Mouse (Mus musculus): ENCODE data around the gene Gm38392.

Gene Gm38392

DNA sequence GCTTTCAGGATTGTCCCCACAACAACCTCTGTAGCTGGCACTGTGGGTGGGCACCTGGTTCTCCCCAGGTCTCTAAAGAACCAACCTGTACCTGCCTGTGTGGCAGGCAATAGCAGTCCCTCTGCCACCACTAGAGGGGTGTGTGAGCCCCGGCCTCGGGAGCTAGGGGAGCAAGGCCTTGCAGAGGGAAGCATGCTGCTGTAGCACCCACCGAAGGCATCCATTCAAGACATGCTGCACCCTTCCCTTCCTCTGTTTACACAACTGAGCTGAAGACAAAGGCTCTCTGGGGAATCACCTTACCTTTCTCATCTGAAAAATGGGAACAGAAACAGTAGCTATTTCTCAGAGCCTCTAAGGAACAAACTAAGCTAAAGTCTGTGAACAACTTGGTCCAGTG lies 51.8 kb downstream of the Gm38392 start:
- DNase-seq = no peak

- no peak for DNase-seq
These were observed 53.0 kb downstream of the Gm38392 start for GRCm38 (mm10) chr3:88234041-88234440.

DNA sequence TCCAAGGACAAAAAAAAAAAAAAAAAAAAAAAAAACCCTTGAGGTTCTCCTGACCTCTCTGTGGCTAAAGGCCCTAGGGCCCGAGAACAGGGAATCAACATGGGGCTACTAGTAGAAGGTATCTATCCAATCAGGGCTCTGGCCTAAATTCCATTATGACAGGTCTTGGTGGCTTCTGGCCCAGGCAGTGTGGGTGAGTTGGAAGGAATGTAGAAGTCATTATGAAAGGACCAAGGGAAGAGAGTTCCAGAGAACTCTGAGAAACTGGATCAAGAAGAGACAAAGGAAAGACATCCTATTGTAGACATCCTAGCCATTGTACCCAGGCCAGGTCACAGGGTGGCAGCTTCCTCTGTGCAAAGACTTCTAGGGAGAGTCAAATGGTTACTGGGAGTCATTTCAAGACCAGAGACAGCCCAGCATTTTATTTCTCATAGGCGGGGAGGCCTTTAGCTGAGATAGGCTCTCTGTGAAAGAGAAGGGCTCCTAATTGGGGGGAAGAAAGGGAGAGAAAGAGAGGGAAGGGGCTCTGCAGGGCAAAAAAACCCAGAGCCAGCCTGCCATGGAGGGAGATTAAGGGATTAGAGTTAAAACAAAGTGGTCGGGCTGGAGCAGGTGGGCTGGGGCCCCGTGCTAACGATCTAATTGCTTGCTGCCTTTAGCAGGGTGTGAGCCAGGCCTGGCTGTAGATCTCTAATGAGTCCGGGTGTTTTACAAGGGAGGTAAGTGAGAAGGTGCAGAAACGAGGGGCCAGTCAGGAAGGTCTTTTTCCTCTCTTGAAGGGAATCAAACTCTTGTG lies 54.0 kb downstream of the Gm38392 start:
- DNase-seq = no peak

DNA sequence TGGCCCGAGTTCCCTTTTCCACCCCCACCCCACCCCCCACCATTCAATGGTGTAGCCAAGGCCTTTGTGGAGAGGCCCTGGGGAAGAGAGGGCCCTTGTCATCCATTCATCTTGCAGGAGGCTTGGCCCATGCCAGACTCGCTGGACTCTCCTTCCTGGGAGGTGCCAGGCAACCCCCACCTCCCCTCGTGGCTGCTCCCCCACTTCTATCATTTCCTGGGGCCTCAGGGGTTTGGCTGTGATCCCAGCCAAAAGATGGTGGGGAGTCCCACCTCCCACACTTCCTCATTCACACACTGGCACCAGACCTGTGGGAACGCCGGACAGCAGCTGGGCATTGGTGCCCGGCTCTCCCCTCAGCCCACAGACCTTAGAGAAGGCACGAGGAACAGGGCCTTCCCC lies 54.7 kb downstream of the Gm38392 start:
- DNase-seq = no peak

- no peak for DNase-seq
These were observed 55.9 kb downstream of the Gm38392 start for GRCm38 (mm10) chr3:88231061-88231641.

- DNase-seq = no peak
These were observed 56.6 kb downstream of the Gm38392 start for GRCm38 (mm10) chr3:88230262-88231047.

GRCm38 (mm10) chr3:88229526-88229925 lies 57.5 kb downstream of the Gm38392 start:
- DNase-seq = no peak

- DNase-seq = no peak
These were observed 58.1 kb downstream of the Gm38392 start for GRCm38 (mm10) chr3:88228906-88229305.

GRCm38 (mm10) chr3:88227976-88228375 lies 59.0 kb downstream of the Gm38392 start:
- no peak for DNase-seq

DNA sequence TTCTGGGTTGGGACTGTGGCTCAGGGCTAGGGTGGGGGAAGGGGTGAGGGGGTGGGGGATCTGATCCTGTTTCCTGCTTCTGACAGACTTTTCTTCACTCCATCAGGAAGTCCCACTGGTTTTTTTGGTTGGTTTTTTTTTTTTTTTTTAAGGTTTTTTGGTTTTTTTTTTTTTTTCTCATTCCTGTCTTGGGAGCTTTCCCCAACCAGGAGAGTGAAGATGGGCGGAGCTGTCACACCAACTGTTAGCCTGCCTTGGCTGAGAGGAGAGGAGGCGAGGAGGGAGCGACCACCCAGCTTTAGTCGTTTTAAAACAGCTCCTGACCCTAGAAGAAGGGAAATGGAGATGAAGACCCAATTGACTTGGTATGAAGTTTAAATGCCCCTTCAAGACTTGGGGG lies 59.8 kb downstream of the Gm38392 start:
- no peak for DNase-seq

- no peak for DNase-seq
These were observed 60.7 kb downstream of the Gm38392 start for GRCm38 (mm10) chr3:88226101-88226845.

DNA sequence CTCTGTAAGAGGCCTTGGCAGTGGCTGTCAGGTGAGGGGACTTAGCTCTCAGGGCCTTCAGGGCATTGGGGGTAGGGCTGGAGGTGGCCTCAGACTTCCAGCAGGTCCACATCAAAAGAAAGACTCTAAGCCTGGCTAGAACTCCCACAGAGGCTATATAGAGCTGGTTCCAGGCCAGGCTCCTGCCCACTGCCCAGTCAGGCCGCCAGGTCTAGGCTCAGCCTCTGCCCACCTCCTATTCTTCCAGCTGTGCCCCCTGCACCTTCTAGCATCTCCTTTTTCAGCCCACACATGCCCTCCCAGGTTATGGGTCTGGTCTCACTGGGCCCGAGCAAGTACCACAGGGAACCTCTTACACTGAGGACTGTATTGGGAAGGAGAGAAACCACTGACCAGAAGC lies 62.1 kb downstream of the Gm38392 start:
- no peak for DNase-seq

- DNase-seq = no peak
These were observed 64.6 kb downstream of the Gm38392 start for GRCm38 (mm10) chr3:88222446-88222845.

- DNase-seq = no peak
These were observed 65.3 kb downstream of the Gm38392 start for GRCm38 (mm10) chr3:88221519-88222390.

DNA sequence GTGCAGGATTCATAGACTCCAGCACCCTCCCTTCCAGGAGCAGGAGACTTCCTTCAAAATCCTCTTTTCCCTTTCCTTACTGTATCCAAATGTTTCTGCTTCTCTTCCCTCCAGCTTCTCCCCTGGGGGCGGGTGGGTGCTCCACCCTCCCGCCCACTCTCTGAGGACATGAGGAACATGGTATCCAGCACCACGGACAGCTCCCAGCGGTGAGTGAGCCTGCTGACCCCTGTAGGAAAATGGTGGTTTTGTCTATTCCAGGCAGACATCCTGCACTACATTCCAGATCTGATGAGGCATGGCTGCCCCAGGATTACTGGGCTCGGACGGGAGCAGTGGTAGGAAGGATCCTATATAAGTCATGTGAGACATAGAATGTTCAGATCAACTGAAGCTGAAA lies 66.2 kb downstream of the Gm38392 start:
- DNase-seq = peak; percentile 76

DNA sequence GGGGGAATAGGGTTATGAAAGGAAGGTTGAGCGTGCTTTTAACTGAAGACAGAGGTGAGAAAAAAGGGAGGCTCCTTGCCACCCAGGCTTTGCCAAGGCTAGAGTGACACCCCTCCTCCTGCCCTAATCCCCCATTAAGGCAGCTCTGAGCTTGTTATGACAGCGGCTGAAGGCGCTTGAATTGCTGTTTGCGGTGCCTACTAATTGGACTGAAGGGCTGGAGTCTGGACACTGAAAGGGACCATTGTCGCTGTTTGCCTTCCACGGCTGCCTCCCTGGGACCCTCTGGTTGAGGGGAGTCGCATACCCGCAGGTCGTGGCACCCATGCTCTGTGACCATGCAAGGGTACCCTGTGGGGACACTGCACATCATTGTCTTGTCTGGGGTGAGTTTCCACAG lies 67.1 kb downstream of the Gm38392 start:
- no peak for DNase-seq

GRCm38 (mm10) chr3:88217679-88218078 lies 69.3 kb downstream of the Gm38392 start:
- no peak for DNase-seq

- no peak for DNase-seq
These were observed 70.3 kb downstream of the Gm38392 start for GRCm38 (mm10) chr3:88216534-88217326.

GRCm38 (mm10) chr3:88216116-88216515 lies 70.9 kb downstream of the Gm38392 start:
- DNase-seq = no peak

- no peak for DNase-seq
These were observed 71.4 kb downstream of the Gm38392 start for GRCm38 (mm10) chr3:88215553-88216004.

DNA sequence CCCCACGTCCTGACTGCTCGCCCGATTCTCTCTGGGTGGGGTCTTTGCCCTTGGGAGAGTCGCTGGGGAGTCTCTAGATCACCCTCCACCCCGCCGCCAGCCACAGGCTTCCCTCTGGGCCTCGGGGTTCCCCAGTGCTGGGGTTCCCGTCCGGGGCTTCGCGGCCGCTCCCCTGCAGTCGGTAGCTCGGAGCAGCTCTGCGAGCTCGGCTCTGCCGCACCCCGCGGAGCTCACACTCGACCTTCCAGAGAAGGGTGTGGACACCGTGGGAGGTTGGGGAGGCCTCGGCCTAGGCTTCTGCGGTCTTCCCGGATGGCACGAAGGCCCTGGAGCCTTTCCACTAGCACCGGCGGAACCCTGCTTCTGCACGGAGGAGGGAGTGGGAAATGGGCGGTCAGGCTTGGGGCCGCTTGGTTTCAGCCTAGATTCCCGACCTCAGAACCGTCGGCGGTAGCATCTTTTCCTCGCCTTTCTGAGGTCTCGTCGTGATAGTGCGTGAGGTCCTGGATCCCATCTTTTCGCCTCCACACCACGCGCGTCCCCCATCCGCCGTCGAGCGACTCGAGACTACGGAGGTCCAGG lies 71.9 kb downstream of the Gm38392 start:
- no peak for DNase-seq
